Mouse (Mus musculus): ENCODE measurements around the gene Clec4n. TPM values are rescaled to one million over a fixed set of nuclear protein-coding genes. Genes with fewer than 3 reads are reported as not detected.
"Not testable (repeated sequence)": the region's sequence is repeated elsewhere in the genome, so short reads cannot be mapped to it uniquely, and the experiment has no call there.

The Clec4n gene
- 0.24 and 1.1 TPM in 2 replicates for total RNA-seq (2014; rRNA removed)
- 0.94 and 1.2 TPM in 2 replicates for polyA plus RNA-seq (2015; fragmentation: Nextera tagmentation; extraction: Ambion mirVana)

GRCm38 (mm10) chr6:123229644-123230043 is at the start of gene Clec4n:
TSS of gene Clec4n (plus strand) at chr6:123229843.
- Histone ChIP-seq H3K36me3 (ENCODE audit: insufficient read depth, low read length) (no peaks in the 10 kb centered on the region), H3K27ac (ENCODE audit: low read depth, low read length) (no peak within 1 kb of the TSS), H3K27me3 (ENCODE audit: insufficient read depth, low read length) (no peaks in the 10 kb centered on the region), H3K4me3 (ENCODE audit: low read depth, low read length) (no peak within 1 kb of the TSS), H3K4me2 (ENCODE audit: low read depth, low read length, poor library complexity, severe bottlenecking) (no peak within 1 kb of the TSS), H3K9me3 (ENCODE audit: low read length) (no peaks in the 10 kb centered on the region), H3K9ac (replicated peaks; ENCODE audit: low read length, poor library complexity, severe bottlenecking) (no peak within 1 kb of the TSS), H3K4me1 (ENCODE audit: insufficient read depth, low read length) (no peaks in the 10 kb centered on the region)
- no peak for ATAC-seq (ENCODE audit: low FRiP score)
- no peak for DNase-seq (ENCODE audit: low spot score)
- TF ChIP-seq CTCF (IDR thresholded peaks at IDR 0.05), result no peak
- 72% methylated on average over 3 of the region's 3 CpGs for WGBS

GRCm38 (mm10) chr6:123184862-123185261 is 44.8 kb upstream of the Clec4n start:
- H3K27ac ChIP-seq (ENCODE audit: low read depth, low read length); H3K27me3 ChIP-seq (ENCODE audit: insufficient read depth, low read length); H3K9ac ChIP-seq (replicated peaks; ENCODE audit: low read length, poor library complexity, severe bottlenecking); H3K36me3 ChIP-seq (ENCODE audit: insufficient read depth, low read length); DNase-seq (ENCODE audit: low spot score); ATAC-seq (ENCODE audit: low FRiP score); H3K4me1 ChIP-seq (ENCODE audit: insufficient read depth, low read length); H3K4me3 ChIP-seq (ENCODE audit: low read depth, low read length); H3K4me2 ChIP-seq (ENCODE audit: low read depth, low read length, poor library complexity, severe bottlenecking); H3K9me3 ChIP-seq (ENCODE audit: low read length): not testable (repeated sequence)
- peak; percentile 13; the same call in 1 of the 2 replicates for TF ChIP-seq CTCF (IDR thresholded peaks at IDR 0.05)
- 76% methylated on average over 2 of the region's 2 CpGs for WGBS

- Histone ChIP-seq H3K36me3 (ENCODE audit: insufficient read depth, low read length) (no peaks in the 10 kb centered on the region), H3K4me1 (ENCODE audit: insufficient read depth, low read length) (no peaks in the 10 kb centered on the region), H3K9me3 (ENCODE audit: low read length) (no peaks in the 10 kb centered on the region; the same call in 1 of the 2 replicates), H3K27me3 (ENCODE audit: insufficient read depth, low read length) (no peaks in the 10 kb centered on the region), H3K4me2 (ENCODE audit: low read depth, low read length, poor library complexity, severe bottlenecking) (no peak overlapping the region), H3K27ac (ENCODE audit: low read depth, low read length) (no peak overlapping the region), H3K9ac (replicated peaks; ENCODE audit: low read length, poor library complexity, severe bottlenecking) (no peak overlapping the region), H3K4me3 (ENCODE audit: low read depth, low read length) (no peak overlapping the region)
- TF ChIP-seq CTCF (IDR thresholded peaks at IDR 0.05), result no peak
- 77% methylated on average over 1 of the region's 1 CpGs for WGBS
- ATAC-seq (ENCODE audit: low FRiP score) (no peak), DNase-seq (ENCODE audit: low spot score) (no peak)
Observed at GRCm38 (mm10) chr6:123207187-123208076, 22.2 kb upstream of the Clec4n start.

GRCm38 (mm10) chr6:123208077-123208439 is 21.6 kb upstream of the Clec4n start:
- H3K36me3 ChIP-seq (ENCODE audit: insufficient read depth, low read length); H3K27me3 ChIP-seq (ENCODE audit: insufficient read depth, low read length); H3K4me3 ChIP-seq (ENCODE audit: low read depth, low read length); H3K9me3 ChIP-seq (ENCODE audit: low read length); H3K4me2 ChIP-seq (ENCODE audit: low read depth, low read length, poor library complexity, severe bottlenecking); DNase-seq (ENCODE audit: low spot score); H3K9ac ChIP-seq (replicated peaks; ENCODE audit: low read length, poor library complexity, severe bottlenecking); ATAC-seq (ENCODE audit: low FRiP score); H3K4me1 ChIP-seq (ENCODE audit: insufficient read depth, low read length); H3K27ac ChIP-seq (ENCODE audit: low read depth, low read length): not testable (repeated sequence)

GRCm38 (mm10) chr6:123211726-123212125 is 17.9 kb upstream of the Clec4n start:
- H3K27me3 ChIP-seq (ENCODE audit: insufficient read depth, low read length), result no peaks in the 10 kb centered on the region
- no peaks in the 10 kb centered on the region for H3K4me1 ChIP-seq (ENCODE audit: insufficient read depth, low read length)
- DNase-seq (ENCODE audit: low spot score) (no peak), ATAC-seq (ENCODE audit: low FRiP score) (no peak)
- no peaks in the 10 kb centered on the region; the same call in 1 of the 2 replicates for H3K9me3 ChIP-seq (ENCODE audit: low read length)
- 71% methylated on average over 1 of the region's 1 CpGs for WGBS
- no peaks in the 10 kb centered on the region for H3K36me3 ChIP-seq (ENCODE audit: insufficient read depth, low read length)
- H3K4me2 ChIP-seq (ENCODE audit: low read depth, low read length, poor library complexity, severe bottlenecking), result no peak overlapping the region
- no peak for TF ChIP-seq CTCF (IDR thresholded peaks at IDR 0.05)
- H3K9ac ChIP-seq (replicated peaks; ENCODE audit: low read length, poor library complexity, severe bottlenecking), result no peak overlapping the region
- H3K4me3 ChIP-seq (ENCODE audit: low read depth, low read length), result no peak overlapping the region
- H3K27ac ChIP-seq (ENCODE audit: low read depth, low read length), result no peak overlapping the region

GRCm38 (mm10) chr6:123227519-123228166 is 2.0 kb upstream of the Clec4n start:
- ATAC-seq (ENCODE audit: low FRiP score) (no peak), DNase-seq (ENCODE audit: low spot score) (no peak)
- H3K36me3 ChIP-seq (ENCODE audit: insufficient read depth, low read length), result no peaks in the 10 kb centered on the region
- no peaks in the 10 kb centered on the region for H3K4me1 ChIP-seq (ENCODE audit: insufficient read depth, low read length)
- H3K9me3 ChIP-seq (ENCODE audit: low read length), result no peaks in the 10 kb centered on the region
- WGBS, result 66% methylated on average over 2 of the region's 2 CpGs
- no peak for TF ChIP-seq CTCF (IDR thresholded peaks at IDR 0.05)
- H3K9ac ChIP-seq (replicated peaks; ENCODE audit: low read length, poor library complexity, severe bottlenecking), result no peak overlapping the region
- no peaks in the 10 kb centered on the region for H3K27me3 ChIP-seq (ENCODE audit: insufficient read depth, low read length)
- no peak overlapping the region for H3K27ac ChIP-seq (ENCODE audit: low read depth, low read length)
- no peak overlapping the region for H3K4me2 ChIP-seq (ENCODE audit: low read depth, low read length, poor library complexity, severe bottlenecking)
- no peak overlapping the region for H3K4me3 ChIP-seq (ENCODE audit: low read depth, low read length)
